Mouse (Mus musculus): ENCODE data around the gene Galnt13. TPM values are rescaled to one million over a fixed set of nuclear protein-coding genes. Genes with fewer than 3 reads are reported as not detected.
"Not testable (repeated sequence)": the region's sequence is repeated elsewhere in the genome, so short reads cannot be mapped to it uniquely, and the experiment has no call there.

Gene Galnt13
- total and polyA plus RNA-seq, 3 experiments, result not detected

GRCm38 (mm10) chr2:54983839-54984238 lies 547.7 kb downstream of the Galnt13 start:
- no peak for TF ChIP-seq ZC3H11A (IDR thresholded peaks at IDR 0.05; ENCODE audit: low read depth, low read length)
- TF ChIP-seq MAX (IDR thresholded peaks at IDR 0.05; ENCODE audit: low read length), result no peak
- no peak for TF ChIP-seq TCF12 (IDR thresholded peaks at IDR 0.05; ENCODE audit: low read depth, low read length)
- TF ChIP-seq MEF2A (IDR thresholded peaks at IDR 0.05; ENCODE audit: borderline replicate concordance, low read depth, low read length), result no peak
- TF ChIP-seq JUN (IDR thresholded peaks at IDR 0.05; ENCODE audit: insufficient read depth, low read depth, low read length), result no peak
- TF ChIP-seq MAZ (IDR thresholded peaks at IDR 0.05; ENCODE audit: low read depth, low read length), result no peak
- TF ChIP-seq CHD2 (IDR thresholded peaks at IDR 0.05; ENCODE audit: low read length), result no peak
- no peak for TF ChIP-seq CTCF (conservative IDR thresholded peaks at IDR 0.05 in 1 of 2, IDR thresholded peaks at IDR 0.05 in 1 of 2; ENCODE audit: low read depth in 2 of 2, low read length in 2 of 2)
- no peak for TF ChIP-seq HCFC1 (IDR thresholded peaks at IDR 0.05; ENCODE audit: low read depth, low read length)
- no peak for TF ChIP-seq CHD1 (IDR thresholded peaks at IDR 0.05; ENCODE audit: low read depth, low read length)
- TF ChIP-seq NRF1 (IDR thresholded peaks at IDR 0.05; ENCODE audit: low read depth, low read length), result no peak
- no peak for TF ChIP-seq GABPA (IDR thresholded peaks at IDR 0.05; ENCODE audit: insufficient replicate concordance, low read depth, low read length)
- no peak for TF ChIP-seq NELFE (IDR thresholded peaks at IDR 0.05; ENCODE audit: low read depth, low read length)
- no peak for TF ChIP-seq USF1 (IDR thresholded peaks at IDR 0.05; ENCODE audit: low read depth, low read length)
- no peak for TF ChIP-seq RAD21 (IDR thresholded peaks at IDR 0.05; ENCODE audit: low read depth, low read length)
- no peak for TF ChIP-seq JUND (conservative IDR thresholded peaks at IDR 0.05; ENCODE audit: low read depth, low read length)
- no peak for TF ChIP-seq USF2 (conservative IDR thresholded peaks at IDR 0.05; ENCODE audit: low read depth, low read length)
- TF ChIP-seq ZMIZ1 (IDR thresholded peaks at IDR 0.05; ENCODE audit: low read depth, low read length), result no peak
- TF ChIP-seq MAFK (IDR thresholded peaks at IDR 0.05; ENCODE audit: insufficient replicate concordance, low read length), result no peak
- TF ChIP-seq POLR2AphosphoS2 (IDR thresholded peaks at IDR 0.05; ENCODE audit: low read depth, low read length), result no peak
- Histone ChIP-seq H3K4me3 (replicated peaks in 1 of 3; ENCODE audit: low read depth in 2 of 3, low read length in 2 of 3, poor library complexity in 1 of 3) (no peak overlapping the region), H3K9me3 (replicated peaks; ENCODE audit: low read length) (peaks cover 26% of the 10 kb centered on the region), H3K36me3 (replicated peaks in 1 of 2; ENCODE audit: control insufficient read depth in 1 of 2, insufficient read depth in 1 of 2, low read length in 1 of 2) (no peaks in the 10 kb centered on the region), H3K9ac (ENCODE audit: insufficient read depth, low read depth) (no peak overlapping the region), H3K79me2 (replicated peaks; ENCODE audit: control insufficient read depth, extremely low read depth, insufficient read depth, poor library complexity, severe bottlenecking) (no peaks in the 10 kb centered on the region), H3K27me3 (replicated peaks) (no peaks in the 10 kb centered on the region), H3K4me2 (ENCODE audit: insufficient read depth, low read depth, poor library complexity, severe bottlenecking) (no peak overlapping the region), H3K27ac (ENCODE audit: insufficient read depth, low read depth) (no peak overlapping the region), H3K4me1 (ENCODE audit: control insufficient read depth in 1 of 2, insufficient read depth in 2 of 2) (no peaks in the 10 kb centered on the region)
- no peak for DNase-seq (ENCODE audit: extremely low read depth)
- dilution Hi-C loops (cut with MboI; ENCODE audit: extremely low pct_ligation_motif_present, extremely low pct_unique_long_range_greater_than_20kb, low sequenced_read_pairs), result no loop called here
- in situ Hi-C loops (cut with MboI; ENCODE audit: low pct_ligation_motif_present, low pct_unique_long_range_greater_than_20kb, low sequenced_read_pairs), result no loop called here

GRCm38 (mm10) chr2:55022539-55022938 lies 586.4 kb downstream of the Galnt13 start:
- dilution Hi-C loops (cut with MboI; ENCODE audit: extremely low pct_ligation_motif_present, extremely low pct_unique_long_range_greater_than_20kb, low sequenced_read_pairs); DNase-seq (ENCODE audit: extremely low read depth); H3K79me2 ChIP-seq (replicated peaks; ENCODE audit: control insufficient read depth, extremely low read depth, insufficient read depth, poor library complexity, severe bottlenecking); H3K4me1 ChIP-seq (ENCODE audit: control insufficient read depth in 1 of 2, insufficient read depth in 2 of 2); in situ Hi-C loops (cut with MboI; ENCODE audit: low pct_ligation_motif_present, low pct_unique_long_range_greater_than_20kb, low sequenced_read_pairs); H3K36me3 ChIP-seq (replicated peaks in 1 of 2; ENCODE audit: control insufficient read depth in 1 of 2, insufficient read depth in 1 of 2, low read length in 1 of 2); H3K27me3 ChIP-seq (replicated peaks); H3K27ac ChIP-seq (ENCODE audit: insufficient read depth, low read depth); H3K4me3 ChIP-seq (replicated peaks in 1 of 3; ENCODE audit: low read depth in 2 of 3, low read length in 2 of 3, poor library complexity in 1 of 3); H3K9me3 ChIP-seq (replicated peaks; ENCODE audit: low read length); H3K4me2 ChIP-seq (ENCODE audit: insufficient read depth, low read depth, poor library complexity, severe bottlenecking); H3K9ac ChIP-seq (ENCODE audit: insufficient read depth, low read depth): not testable (repeated sequence)

Measured in CH12.LX (cell line).